Mouse (Mus musculus) kidney, adult 2 months (tissue): ENCODE results near the gene Naa10. TPM values are rescaled to one million over a fixed set of nuclear protein-coding genes. Genes with fewer than 3 reads are reported as not detected.

Experiments used
- DNase-seq: peaks from one replicate; pipeline ENCODE4 v3.0.0; 2021
- H3K27ac ChIP-seq: fragments of 200-500 bp; 2 replicates; pipeline ENCODE4 v1.5.1; 2012; ENCODE audit warnings: low read depth, low read length, control low read depth, inconsistent platforms; ENCODE audit not compliant: insufficient read depth
- H3K27me3 ChIP-seq: fragments of 200-500 bp; replicated peaks from 2 replicates; pipeline ENCODE4 v1.6.1; 2012; ENCODE audit warnings: mild to moderate bottlenecking, moderate library complexity, low read length, inconsistent platforms; ENCODE audit not compliant: control insufficient read depth, insufficient read depth
- H3K36me3 ChIP-seq: fragments of 200-500 bp; 2 replicates; pipeline ENCODE4 v1.6.1; 2012; ENCODE audit warnings: mild to moderate bottlenecking, moderate library complexity, low read length, inconsistent platforms; ENCODE audit not compliant: control insufficient read depth, insufficient read depth
- H3K4me1 ChIP-seq: fragments of 200-500 bp; 2 replicates; pipeline ENCODE4 v1.6.1; 2011; ENCODE audit warnings: low read length; ENCODE audit not compliant: control insufficient read depth, insufficient read depth
- H3K4me3 ChIP-seq: fragments of 200-500 bp; 2 replicates; pipeline ENCODE4 v1.5.1; 2011; ENCODE audit warnings: mild to moderate bottlenecking, low read depth, low read length, control low read depth; ENCODE audit not compliant: insufficient read depth
- CTCF ChIP-seq: fragments of 200-500 bp; conservative IDR thresholded peaks from 2 replicates; pipeline ENCODE4 v1.5.1; 2011; ENCODE audit warnings: low read depth, mild to moderate bottlenecking, control low read depth, low read length, moderate library complexity, mixed read lengths; ENCODE audit not compliant: insufficient read depth, insufficient read length
- POLR2A ChIP-seq: fragments of 200-500 bp; IDR thresholded peaks from one replicate; pipeline ENCODE4 v1.6.1; 2011; ENCODE audit warnings: low read depth, low read length, control low read depth
- WGBS: fragments of 180-500 bp; shearing (Covaris S2); methylation state at CpG from one replicate; pipeline ENCODE4 v1.1.7; 2018; 5-methylcytosine and 5-hydroxymethylcytosine counted together
- polyA plus RNA-seq: library from polyadenylated mRNA; depleted of rRNA; stranded (reverse); fragments of >200 nt; gene quantifications from 2 replicates; pipeline ENCODE4 v1.2.3, GENCODE M21; 2012

Gene Naa10
- polyA plus RNA-seq, 1 experiment = 69.7 TPM

DNA sequence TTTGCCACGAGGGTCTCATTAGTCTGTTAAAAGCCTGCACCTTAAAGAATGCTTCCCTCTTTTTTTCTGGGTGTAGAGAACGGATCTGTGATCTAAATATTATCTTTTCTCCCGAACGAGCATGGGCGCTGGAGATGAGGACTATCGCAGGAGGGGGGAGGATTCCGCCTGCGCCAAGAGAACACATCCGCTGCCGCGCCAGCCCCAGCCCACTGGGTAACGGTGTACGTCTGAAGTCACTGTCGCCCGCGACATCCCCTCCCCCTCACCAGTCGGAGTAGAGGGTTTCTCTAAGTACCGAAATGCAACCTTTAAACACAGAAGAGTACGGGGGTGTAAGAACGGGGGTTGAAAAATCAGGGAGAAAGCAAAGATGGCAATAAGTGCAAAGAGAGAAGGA, 43.6 kb upstream of the Naa10 start:
- DNase-seq = peak; percentile 51
- peak overlapping the region; percentile 97 for H3K4me3 ChIP-seq
- under 1% methylated on average over 20 of the region's 20 CpGs for WGBS
- H3K27ac ChIP-seq = peak overlapping the region; percentile 12; the same call in 1 of the 2 replicates
- H3K4me1 ChIP-seq = peaks cover 6% of the 10 kb centered on the region; the same call in 1 of the 2 replicates
- no peaks in the 10 kb centered on the region for H3K36me3 ChIP-seq
- no peaks in the 10 kb centered on the region for H3K27me3 ChIP-seq
- no peak for TF ChIP-seq POLR2A
- TF ChIP-seq CTCF = no peak

DNA sequence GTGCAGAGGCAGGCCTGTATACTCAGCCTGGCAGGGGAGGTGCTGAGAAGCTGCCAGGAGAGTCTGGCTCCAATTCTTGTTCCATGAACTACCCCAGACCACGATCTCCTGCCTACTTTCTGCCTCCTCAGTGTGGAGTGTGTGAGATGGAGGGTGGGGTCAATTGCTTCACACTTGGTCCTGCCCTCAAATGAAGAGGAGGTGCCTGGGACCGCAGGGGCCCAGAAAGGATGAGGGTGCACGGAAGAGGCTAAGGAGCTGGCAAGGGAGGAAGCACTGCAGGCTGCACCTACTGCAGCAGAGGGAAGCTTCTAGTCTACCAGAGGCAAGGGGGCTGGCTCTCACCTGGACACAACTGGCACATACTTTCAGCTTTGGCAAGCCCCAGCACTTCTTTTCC, 42.6 kb upstream of the Naa10 start:
- H3K27ac ChIP-seq = peak overlapping the region; percentile 63; the same call in 1 of the 2 replicates
- DNase-seq = peak; percentile 40
- 6% methylated on average over 3 of the region's 3 CpGs for WGBS

DNA sequence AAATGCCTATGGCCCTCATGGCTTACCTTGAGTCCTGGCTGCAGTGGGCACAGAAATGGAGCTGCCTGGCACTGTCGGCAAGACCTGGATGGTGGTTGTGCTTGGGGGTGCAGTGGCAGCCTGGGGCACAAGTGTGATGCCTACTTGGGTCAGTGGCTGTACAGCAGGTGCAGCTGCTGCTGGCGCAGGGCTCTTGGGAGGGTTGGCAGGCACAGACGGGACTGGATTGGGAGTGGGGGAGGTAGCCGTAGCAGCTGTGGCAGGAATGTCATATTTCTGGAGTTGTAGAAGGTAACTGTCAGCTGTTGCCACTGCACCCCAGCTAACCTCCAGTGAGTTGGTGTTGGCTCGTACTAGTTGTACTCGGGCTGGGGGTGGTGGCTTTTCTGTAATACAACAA, 33.2 kb upstream of the Naa10 start:
- H3K27ac ChIP-seq = no peak overlapping the region
- H3K4me1 ChIP-seq = no peaks in the 10 kb centered on the region
- H3K36me3 ChIP-seq = peaks cover 4% of the 10 kb centered on the region
- no peak for DNase-seq
- TF ChIP-seq POLR2A (no peak), CTCF (no peak)
- H3K4me3 ChIP-seq = no peak overlapping the region
- 88% methylated on average over 6 of the region's 6 CpGs for WGBS
- no peaks in the 10 kb centered on the region for H3K27me3 ChIP-seq

More for the DNA sequence above, 42.6 kb upstream of the Naa10 start:
- peaks cover 6% of the 10 kb centered on the region; the same call in 1 of the 2 replicates for H3K4me1 ChIP-seq
- no peaks in the 10 kb centered on the region for H3K27me3 ChIP-seq
- TF ChIP-seq CTCF = no peak
- TF ChIP-seq POLR2A = no peak
- H3K36me3 ChIP-seq = no peaks in the 10 kb centered on the region
- H3K4me3 ChIP-seq = peak overlapping the region; percentile 45

DNA sequence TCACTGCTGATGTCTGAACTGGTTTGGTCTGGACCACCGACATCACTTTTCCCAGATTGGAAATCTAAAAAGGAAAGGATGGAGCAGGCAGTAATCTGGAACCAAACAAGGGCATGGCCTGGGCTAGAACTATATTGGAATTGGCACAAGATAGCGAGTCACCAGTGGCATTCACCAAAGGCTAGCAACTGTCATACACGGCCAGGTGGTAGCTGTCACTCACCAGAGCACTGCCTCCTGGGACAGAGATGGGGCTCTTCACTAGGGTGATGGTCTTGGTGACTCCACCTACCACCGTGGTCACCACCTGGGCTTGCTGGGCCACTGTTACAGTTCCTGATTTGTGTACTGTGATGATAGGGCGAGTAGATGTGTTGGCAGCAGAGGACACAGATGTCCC, 30.9 kb upstream of the Naa10 start:
- TF ChIP-seq CTCF (no peak), POLR2A (no peak)
- Histone ChIP-seq H3K4me1 (no peaks in the 10 kb centered on the region), H3K27me3 (no peaks in the 10 kb centered on the region), H3K36me3 (peaks cover 4% of the 10 kb centered on the region), H3K27ac (no peak overlapping the region), H3K4me3 (no peak overlapping the region)
- DNase-seq = no peak
- 85% methylated on average over 5 of the region's 5 CpGs for WGBS

DNA sequence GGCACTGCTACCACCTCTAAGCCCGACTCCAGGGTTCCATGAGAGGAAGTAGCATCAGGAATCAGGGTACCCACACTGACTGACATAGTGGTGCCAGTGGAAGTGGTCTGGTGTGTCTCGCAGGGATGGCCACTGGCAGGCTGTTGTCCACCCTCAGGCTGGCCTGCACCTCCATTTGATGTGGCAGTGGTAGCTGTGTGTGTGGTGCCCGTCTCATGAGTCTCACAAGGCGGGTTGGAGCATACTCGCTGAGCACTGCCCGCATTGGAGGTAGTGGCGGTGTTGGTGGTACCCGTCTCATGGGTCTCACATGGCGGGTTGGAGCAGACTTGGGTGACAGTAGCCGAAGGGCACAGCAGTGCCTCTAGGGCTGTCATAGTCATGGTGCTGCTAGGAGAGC, 27.6 kb upstream of the Naa10 start:
- TF ChIP-seq POLR2A (no peak), CTCF (no peak)
- H3K27ac ChIP-seq = no peak overlapping the region
- no peaks in the 10 kb centered on the region for H3K27me3 ChIP-seq
- H3K4me3 ChIP-seq = no peak overlapping the region
- no peaks in the 10 kb centered on the region for H3K4me1 ChIP-seq
- 90% methylated on average over 10 of the region's 10 CpGs for WGBS
- no peak for DNase-seq
- no peaks in the 10 kb centered on the region; the same call in 1 of the 2 replicates for H3K36me3 ChIP-seq

DNA sequence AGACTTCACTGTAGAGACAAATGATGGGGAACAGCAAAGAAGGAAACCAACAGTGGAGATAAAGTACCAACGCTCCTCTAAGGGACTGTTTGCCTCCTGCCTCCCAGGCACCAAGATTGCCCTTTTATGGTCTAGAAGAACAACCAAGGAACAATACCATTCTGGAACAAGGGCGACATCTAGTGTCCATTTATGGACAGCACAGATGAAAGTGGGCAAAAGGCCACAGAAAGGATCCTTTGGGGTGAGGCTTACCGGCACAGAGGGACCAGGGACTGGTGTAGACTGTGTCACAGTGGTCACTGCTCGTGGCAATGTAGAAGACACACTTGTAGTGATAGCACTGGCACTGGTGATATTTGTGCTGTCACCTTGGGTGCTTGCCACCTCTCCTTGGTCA, 26.9 kb upstream of the Naa10 start:
- Histone ChIP-seq H3K4me1 (no peaks in the 10 kb centered on the region), H3K27me3 (no peaks in the 10 kb centered on the region), H3K27ac (no peak overlapping the region), H3K4me3 (no peak overlapping the region), H3K36me3 (no peaks in the 10 kb centered on the region; the same call in 1 of the 2 replicates)
- TF ChIP-seq CTCF = no peak
- no peak for TF ChIP-seq POLR2A
- WGBS = 7% methylated on average over 4 of the region's 4 CpGs
- peak; percentile 69 for DNase-seq

DNA sequence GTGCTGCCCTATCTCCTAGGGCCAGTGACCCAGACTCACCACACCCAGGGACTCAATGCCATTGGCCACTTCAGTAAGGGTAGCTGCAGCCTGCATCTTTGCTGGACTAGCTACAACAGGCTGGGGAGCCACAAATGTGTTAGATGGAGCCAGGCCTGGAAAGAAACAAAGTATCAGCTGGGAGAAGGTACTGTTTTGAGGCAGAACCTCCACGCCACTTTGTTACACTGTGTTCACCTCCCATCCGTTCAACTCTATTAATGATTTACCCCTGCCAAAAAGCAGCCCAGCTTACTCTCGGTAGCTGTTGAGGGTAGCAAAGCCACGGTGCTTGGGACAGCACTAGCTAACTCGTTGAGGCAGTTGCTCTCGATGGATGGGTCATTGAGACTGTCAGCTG, 25.2 kb upstream of the Naa10 start:
- WGBS = 46% methylated on average over 6 of the region's 6 CpGs
- Histone ChIP-seq H3K27me3 (no peaks in the 10 kb centered on the region), H3K27ac (no peak overlapping the region), H3K4me3 (no peak overlapping the region), H3K36me3 (no peaks in the 10 kb centered on the region), H3K4me1 (no peaks in the 10 kb centered on the region)
- no peak for TF ChIP-seq POLR2A
- TF ChIP-seq CTCF = no peak
- DNase-seq = peak; percentile 16
